Mouse (Mus musculus) T-helper 2 cell (primary cell): Measurements from ENCODE around the gene Sprr2k.
"Not testable (repeated sequence)": the region's sequence is repeated elsewhere in the genome, so short reads cannot be mapped to it uniquely, and the experiment has no call there.

Source experiments
- in situ Hi-C: fragments of 300-600 bp; cut with MboI, MseI; formaldehyde crosslinking; loops from one replicate; pipeline ENCODE4 v1.15.1; 2025; ENCODE audit warnings: high pct_unique_total_duplicates

The Sprr2k gene

DNA sequence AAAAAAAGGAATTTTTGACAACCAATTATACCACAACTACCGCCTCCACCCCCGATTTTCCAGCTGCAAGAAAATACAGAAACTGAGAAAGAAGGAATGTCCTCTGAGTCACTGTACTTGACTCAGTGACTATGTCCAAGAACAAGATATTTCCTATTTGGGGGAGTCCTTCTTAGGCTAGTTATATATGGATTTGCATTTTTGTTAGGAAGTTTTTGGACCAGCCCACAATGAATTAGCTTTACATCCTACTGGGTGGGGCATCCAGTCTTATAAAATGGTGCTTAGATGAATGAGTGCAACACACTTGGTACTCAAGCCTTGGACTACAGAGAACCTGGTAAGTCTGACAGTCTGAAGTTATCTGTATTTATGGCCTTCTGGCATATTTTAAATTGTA lies at the start of gene Sprr2k:
Gene Sprr2k (plus strand): TSS at position 301 of the 400 bp plus-strand sequence.
- in situ Hi-C loops = no loop called here

DNA sequence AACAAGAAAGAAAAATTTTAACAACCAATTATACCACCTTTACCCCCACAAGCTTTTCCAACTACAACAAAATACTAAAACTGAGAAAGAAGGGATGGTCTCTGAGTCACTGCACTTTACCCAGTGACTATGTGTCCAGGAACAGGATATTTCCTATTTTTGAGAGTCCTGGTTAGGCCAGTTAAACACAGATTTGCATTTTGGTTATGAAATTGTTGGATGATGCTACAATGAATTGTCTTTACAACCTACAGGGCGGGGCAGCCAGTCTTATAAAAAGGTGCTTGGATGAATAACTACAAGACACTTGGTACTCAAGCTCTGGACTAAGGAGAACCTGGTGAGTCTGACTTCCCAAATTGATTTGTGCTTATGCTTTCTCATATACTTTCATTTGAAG lies 47.0 kb upstream of the Sprr2k start, which contains the start of gene Sprr2h:
Gene Sprr2h (plus strand): TSS at position 301 of the 400 bp plus-strand sequence.
- in situ Hi-C loops = no loop called here

DNA sequence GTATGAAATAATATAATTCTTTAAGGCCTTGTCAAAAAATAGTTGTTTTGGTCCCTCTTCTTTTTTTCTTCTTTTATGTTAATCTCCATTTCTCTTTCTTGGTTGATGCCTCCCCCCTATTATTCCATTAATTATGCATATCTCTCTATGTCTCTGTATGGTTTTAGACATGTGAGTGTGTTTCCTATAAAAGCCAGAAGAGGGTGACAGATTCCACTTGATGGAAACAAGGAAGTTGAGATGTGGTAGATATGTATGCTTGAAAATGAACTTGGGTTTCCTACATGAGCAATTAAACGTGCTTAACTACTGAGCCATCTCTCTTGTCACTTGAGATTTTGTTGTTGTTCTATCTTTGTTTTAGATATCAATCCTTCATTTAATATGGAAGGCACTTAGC lies 38.1 kb upstream of the Sprr2k start:
- in situ Hi-C loops = no loop called here

DNA sequence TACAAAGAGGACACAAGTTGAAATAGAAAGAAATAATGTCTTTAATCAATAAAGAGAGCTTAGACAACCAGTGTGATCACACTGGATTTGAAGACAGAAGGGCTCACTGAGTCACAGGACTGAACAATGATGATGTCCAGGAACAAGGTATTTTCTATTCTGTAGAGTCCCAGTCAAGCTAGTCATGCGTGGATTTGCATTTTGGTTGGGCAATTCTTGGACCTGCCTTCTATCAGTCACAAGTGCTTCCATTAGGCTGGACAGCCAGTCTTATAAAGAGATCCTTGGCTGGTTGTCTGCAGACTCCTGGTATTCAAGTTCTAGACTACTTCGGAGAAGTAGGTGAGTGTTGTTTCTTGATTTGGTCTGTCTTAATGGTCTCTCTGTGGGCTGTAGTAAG lies 24.7 kb upstream of the Sprr2k start, which contains the start of gene Sprr2i:
Gene Sprr2i (plus strand): TSS at position 301 of the 400 bp plus-strand sequence.
- in situ Hi-C loops = no loop called here

DNA sequence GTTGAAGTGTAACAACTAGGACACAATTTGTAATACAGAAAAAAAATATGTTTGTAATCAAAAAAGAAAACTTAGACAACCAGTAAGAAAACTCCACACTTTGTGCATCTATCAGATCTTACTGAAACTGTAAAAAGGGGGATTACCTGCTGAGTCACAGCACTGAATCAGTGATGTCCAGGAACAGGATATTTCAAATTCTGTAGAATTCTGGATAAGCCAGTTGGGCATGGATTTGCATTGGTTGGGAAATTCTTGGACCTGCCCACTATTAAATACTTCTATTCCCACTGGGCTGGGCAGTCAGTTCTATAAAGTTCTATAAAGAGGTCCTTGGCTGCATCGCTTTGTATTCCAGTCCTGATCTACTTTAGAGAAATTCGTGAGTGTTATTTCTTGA lies 14.6 kb upstream of the Sprr2k start, which contains the start of gene Sprr2j-ps:
Gene Sprr2j-ps (plus strand): TSS at position 301 of the 400 bp plus-strand sequence.
- in situ Hi-C loops = no loop called here

DNA sequence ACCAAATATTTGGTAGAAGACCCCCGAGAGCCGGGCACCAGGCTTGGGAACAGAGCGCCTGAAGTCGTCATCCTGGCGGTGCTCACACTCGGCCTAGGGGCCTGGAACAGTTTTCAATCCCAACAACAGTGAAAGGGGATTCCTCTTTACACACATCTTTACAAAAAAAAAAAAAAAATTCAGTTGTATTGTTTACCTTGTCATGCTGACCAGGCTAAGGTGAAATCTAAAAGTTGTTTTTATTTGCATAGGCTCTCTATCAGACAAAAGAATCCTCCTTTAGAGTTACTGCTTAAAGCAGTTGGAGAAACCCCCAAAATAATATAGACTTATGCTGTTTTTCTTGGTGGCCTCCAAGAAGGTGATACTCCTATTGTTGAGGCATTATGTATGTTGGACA lies 3.1 kb upstream of the Sprr2k start, which contains the start of gene Gm9774:
Gene Gm9774 (minus strand): TSS at position 101 of the 400 bp plus-strand sequence.
- in situ Hi-C loops = no loop called here

DNA sequence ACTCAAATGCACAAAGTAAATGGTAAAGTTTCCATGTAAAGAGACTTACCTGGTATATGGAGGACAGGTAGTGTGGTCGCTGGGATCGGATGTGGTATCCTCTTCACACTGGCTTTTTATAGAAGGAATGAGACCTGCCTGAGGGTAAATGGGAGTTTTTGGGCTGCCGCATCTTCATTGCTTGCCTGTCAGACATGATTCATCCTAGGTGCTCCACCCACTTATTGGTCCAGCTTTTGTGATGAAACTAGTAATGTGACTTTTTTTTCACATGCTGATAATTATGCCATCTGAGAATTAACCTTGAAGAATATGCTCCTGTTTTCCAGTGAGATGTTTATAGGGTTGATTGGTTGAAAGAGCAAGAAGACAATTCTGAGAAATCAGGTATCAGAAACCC lies 6.3 kb downstream of the Sprr2k start, which contains the start of gene Sprr1b:
Gene Sprr1b (minus strand): TSS at position 101 of the 400 bp plus-strand sequence.
- in situ Hi-C loops = no loop called here

DNA sequence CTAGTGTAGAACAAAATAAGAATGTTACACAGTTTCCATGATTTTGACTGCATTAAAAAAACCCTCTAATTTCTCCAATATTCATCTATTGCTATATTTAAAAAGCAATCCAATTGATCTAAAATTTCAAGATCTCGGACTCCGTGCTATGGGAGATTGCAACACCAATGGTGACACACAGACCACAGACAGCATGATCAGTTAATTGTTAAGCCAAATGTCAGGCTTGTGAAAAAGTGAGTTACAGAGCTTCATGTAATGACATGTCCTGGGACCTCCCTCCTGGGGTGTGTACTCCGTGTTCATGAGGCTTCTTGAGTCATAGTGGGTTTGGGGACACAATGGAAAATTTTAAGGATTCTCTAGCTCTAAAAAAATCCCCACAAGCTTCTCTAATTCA lies 7.8 kb downstream of the Sprr2k start:
- in situ Hi-C loops = no loop called here

DNA sequence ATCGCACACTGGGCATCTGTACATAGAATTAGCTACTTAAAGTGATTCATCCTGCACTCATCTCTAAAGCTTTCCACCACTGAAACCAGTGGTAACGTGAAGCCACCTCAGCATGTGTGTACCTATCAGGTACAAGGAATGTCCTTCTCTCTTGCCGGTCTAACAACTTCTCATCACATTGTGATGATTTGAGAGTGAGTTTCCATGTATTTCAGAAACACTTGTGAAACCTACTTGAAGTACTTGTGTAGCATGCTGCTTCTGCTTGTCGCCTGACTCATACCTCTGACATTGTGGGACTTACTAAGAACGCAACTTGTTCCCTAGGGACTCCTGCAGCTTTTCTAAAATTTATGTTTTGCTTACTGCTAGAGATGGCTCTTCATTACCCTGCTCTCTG lies 22.8 kb downstream of the Sprr2k start:
- in situ Hi-C loops = no loop called here

DNA sequence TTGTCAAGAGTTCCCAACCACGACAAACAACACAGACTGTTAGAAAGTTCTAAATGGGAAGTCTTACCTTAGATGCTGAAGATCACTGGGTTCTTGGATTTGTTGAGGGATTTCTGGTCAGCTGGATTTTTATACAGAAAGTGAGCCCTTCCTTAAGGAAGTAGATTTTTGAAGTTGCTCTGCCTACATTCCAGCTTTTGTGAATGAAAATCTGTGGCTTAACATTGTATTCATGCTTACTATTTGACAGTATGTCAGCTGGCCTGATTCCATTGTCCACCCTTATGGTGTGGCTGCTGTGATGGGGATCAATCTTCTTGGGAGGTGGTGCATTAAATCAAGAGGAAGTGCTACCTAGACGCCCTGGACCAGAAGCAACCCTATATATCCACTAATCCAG lies 26.2 kb downstream of the Sprr2k start, which contains the start of gene Sprr3:
Gene Sprr3 (minus strand): TSS at position 101 of the 400 bp plus-strand sequence.
- in situ Hi-C loops = no loop called here

DNA sequence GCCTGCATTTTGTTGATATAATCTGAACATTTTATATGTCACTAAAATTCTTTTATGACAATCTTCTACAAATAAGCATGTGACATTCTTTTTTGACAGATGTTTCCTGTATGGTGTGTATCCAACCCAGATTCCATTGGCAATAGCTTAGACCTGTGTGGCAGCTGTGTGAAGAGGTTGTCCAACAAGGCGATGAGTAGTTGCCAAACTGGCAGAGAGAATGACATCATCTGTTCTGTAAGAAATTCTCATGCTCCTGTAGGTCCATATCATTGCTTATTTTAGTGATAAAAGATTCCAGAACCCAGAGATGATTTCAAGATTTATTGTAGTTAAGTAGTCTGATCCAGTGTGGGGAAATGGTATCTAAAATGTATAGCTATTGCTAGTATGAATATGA lies 34.2 kb downstream of the Sprr2k start:
- in situ Hi-C loops = no loop called here

DNA sequence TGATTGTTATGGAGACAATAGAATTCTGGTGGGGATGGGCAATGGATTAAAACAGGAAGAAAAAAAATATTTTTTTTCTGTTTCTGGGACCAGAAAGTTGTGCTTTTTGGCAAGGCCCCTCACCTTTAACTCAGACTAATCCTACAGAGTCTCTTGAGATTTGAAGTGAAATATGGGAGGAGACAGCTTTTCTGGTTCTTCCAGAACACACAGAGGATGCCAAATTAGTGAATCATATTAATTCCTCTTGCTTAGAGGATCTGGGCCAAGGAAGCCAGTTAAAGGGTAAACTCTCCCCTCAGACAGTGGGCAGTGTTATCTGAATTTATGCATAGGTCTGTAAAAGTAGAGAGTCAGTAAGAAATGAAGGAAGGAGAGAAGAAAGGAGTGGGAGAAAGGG lies 35.0 kb downstream of the Sprr2k start:
- in situ Hi-C loops = no loop called here

DNA sequence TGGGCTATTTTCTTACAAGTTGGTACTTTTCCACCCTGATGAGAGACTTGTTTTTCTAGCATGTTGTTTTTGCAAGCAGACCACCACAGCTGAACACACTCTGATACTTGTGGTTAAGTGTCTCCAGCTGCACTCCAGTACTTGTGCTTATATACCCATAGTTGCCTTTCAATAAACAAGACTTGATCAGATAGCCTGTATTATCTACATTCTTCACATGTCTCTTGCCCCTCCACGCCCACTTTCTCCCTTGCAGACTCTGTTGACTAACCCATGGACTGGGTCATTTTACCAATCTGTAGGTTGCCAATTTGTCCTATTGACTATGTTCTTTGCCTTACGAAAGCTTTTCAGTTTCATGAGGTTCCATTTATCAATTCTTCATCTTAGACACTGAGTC lies 37.7 kb downstream of the Sprr2k start:
- in situ Hi-C loops = no loop called here

DNA sequence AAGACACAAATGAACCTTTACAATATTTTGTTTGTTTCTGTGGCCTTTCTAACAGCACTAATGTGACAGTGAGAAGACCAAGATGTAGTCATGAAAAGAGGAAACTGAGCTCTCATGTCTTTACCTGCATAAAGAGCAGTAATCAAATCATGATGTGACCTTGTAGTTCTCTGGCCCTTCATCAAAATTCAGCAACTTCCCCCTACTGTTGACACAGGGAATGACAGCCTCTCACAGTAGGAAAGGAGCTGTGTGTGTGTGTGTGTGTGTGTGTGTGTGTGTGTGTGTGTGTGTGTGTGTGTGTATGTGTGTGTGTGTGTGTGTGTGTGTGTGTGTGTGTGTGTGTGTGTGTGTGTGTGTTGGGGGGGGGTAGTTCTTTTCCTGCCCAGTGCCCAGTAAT lies 48.9 kb downstream of the Sprr2k start:
- in situ Hi-C loops = not testable (repeated sequence)
